Mouse (Mus musculus): ENCODE data around the gene Olfr765. TPM values are rescaled to one million over a fixed set of nuclear protein-coding genes. Genes with fewer than 3 reads are reported as not detected.
"Not testable (repeated sequence)": the region's sequence is repeated elsewhere in the genome, so short reads cannot be mapped to it uniquely, and the experiment has no call there.

The Olfr765 gene
- not detected for total RNA-seq (2021)
- long read RNA-seq, experiment 1: 0 reads
- long read RNA-seq, experiment 2: 0 reads

DNA sequence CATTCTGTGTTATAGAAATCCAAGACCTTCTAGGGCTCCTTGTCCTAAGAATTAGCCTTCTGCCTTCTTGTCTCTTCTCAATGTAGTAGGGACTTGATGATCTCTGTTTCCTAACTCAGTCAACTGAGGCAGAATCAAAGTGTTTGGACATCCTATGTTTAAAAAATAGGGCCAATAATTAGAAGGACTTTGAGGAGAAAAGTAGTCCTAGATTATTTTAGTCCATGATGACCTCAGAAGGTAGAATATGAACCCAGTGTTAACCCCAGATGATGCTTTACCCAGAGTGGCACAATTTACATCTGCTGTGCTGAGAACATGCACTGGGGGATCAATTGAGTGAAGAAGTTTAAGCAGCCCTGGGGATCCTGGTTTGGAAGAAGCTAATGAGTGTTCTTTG lies at the start of gene Olfr765:
Olfr765 (minus strand) TSS at position 101 of the 400 bp plus-strand sequence.
- intact Hi-C loops (cut with DNase I); DNase-seq: not testable (repeated sequence)

DNA sequence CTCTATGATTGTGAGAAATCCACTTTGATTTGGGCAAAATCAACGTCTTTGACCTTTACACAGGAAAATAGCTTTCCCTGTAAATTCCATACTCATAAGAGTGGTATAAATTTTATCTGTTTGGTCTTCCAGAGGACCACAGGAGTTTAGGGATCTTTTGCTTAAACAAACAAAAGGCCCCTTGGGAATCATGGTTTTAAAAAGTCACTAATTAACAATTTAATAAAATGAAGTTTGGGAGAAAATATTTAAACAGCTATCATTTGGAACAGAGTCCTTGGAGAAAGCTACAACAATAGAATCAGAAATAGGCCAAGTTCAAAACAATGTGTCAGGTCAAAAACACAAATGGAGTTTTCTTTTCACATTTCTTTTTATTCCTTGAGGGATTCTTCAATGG lies 49.5 kb upstream of the Olfr765 start, which contains the start of gene Olfr768:
Olfr768 (minus strand) TSS at position 101 of the 400 bp plus-strand sequence.
- intact Hi-C loops (cut with DNase I): no loop called here
- DNase-seq: no peak

GRCm38 (mm10) chr10:129082810-129083209 lies 33.0 kb upstream of the Olfr765 start, which contains the start of gene Olfr767:
TSS of gene Olfr767 (minus strand) at chr10:129082910.
- DNase-seq; intact Hi-C loops (cut with DNase I): not testable (repeated sequence)

DNA sequence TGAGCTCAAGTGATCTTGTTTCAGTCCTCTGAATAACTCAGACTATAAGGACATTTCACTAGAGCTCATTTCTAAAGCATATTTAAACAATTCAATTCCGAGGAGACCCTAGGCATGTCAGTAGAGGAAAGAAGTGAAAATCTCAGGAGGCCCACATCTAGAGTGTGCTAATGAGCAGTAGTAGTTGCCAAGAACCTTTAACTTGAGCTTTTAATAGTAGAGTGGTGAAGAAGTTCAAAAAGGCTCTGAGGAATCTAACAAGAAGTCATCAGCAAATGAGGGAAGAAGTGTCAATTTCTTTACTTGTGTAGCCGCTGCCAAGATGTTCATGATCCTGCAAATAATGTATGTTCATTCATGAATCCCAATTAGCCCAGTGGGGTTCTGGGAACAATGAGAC lies 19.1 kb upstream of the Olfr765 start, which contains the start of gene Olfr766-ps1:
Olfr766-ps1 (minus strand) TSS at position 101 of the 400 bp plus-strand sequence.
- intact Hi-C loops (cut with DNase I): no loop called here
- DNase-seq: no peak

- intact Hi-C loops (cut with DNase I): no loop called here
- no peak for DNase-seq
Observed at GRCm38 (mm10) chr10:129039796-129040195, 10.0 kb downstream of the Olfr765 start, which contains the start of gene Olfr764-ps1. TSS of gene Olfr764-ps1 (minus strand) at chr10:129039896.

- DNase-seq: no peak
- intact Hi-C loops (cut with DNase I): no loop called here
Observed at GRCm38 (mm10) chr10:129028343-129028742, 21.5 kb downstream of the Olfr765 start.

DNA sequence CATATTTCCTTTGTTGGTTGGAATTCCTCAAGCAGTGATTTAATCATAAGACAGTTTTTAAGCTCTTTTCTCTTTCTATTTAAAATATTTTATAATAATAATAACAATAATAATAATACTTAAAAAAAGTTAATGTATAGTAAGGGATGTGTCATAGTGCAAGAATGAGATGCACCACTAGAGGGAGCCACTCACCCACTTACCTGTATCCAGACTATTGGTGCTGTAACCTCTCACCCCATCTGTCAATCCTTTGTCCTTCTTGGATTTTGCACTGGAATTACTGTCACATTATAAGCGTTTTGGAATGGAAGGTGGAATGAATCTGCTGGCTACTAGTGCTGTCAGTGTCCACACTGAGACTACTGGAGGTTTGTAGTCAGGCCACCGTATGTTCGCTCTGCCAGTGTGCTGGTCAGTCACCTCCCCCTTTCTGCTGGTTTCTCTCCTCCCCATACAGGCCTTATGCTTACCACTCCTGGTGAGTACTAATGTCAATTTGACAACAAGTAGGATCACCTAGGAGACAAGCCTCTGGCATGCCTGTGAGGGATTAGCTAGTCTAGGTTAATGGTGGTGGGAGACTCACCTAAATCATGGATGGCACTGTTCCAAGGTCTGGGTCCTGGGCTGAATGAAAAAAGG lies 23.7 kb downstream of the Olfr765 start:
- intact Hi-C loops (cut with DNase I): no loop called here
- no peak for DNase-seq

- intact Hi-C loops (cut with DNase I): no loop called here
- no peak for DNase-seq
Observed at GRCm38 (mm10) chr10:129023319-129023718, 26.5 kb downstream of the Olfr765 start.

- intact Hi-C loops (cut with DNase I): no loop called here
Observed at GRCm38 (mm10) chr10:129014477-129014876, 35.3 kb downstream of the Olfr765 start.

DNA sequence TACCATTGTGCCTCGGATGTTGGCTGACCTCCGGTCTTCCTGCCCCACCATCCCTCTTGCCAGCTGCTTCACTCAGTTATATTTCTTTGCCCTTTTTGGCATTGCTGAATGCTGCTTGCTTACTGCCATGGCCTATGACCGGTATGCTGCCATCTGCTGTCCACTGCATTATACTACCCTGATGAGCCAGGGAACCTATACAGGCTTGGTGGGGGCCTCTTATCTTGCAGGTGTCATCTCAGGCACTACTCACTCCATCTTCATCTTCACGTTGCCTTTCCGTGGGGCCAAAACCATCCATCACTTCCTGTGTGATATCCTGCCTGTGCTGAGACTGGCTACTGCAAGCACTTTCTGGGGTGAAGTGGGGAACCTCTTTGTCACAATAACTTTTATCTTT lies 38.3 kb downstream of the Olfr765 start:
- intact Hi-C loops (cut with DNase I); DNase-seq: not testable (repeated sequence)

More at GRCm38 (mm10) chr10:129014477-129014876, 35.3 kb downstream of the Olfr765 start:
- no peak for DNase-seq

DNA sequence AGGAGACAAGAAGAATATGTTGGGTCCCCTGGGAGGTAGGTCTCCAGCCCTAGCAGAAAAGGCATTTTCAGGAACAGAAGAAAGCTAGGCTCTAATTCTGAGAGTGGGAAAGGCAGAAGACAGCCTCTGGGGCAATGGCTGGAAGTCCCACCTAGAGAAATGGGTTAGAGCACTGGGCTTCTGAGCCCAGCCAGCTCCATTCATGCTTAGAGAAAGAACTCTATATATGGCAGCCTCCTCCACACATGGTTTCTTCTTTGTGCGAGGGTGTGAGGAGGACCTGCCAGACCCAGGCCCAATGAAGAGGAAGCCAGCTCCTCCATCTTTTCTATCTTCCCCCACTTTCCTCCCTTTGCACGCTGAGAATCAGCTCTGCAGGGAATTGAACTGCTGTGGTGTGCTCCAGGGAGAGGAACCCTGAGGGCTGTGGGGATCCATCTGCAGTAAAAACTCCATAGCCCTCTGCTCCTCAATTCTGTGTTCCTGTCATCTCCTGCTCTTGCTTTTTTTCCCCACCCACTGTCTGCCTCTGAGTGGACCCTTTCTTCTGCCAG lies 39.4 kb downstream of the Olfr765 start, which contains the start of gene Olfr763:
Olfr763 (plus strand) TSS at position 504 of the 554 bp plus-strand sequence.
- intact Hi-C loops (cut with DNase I): no loop called here
- DNase-seq: no peak

DNA sequence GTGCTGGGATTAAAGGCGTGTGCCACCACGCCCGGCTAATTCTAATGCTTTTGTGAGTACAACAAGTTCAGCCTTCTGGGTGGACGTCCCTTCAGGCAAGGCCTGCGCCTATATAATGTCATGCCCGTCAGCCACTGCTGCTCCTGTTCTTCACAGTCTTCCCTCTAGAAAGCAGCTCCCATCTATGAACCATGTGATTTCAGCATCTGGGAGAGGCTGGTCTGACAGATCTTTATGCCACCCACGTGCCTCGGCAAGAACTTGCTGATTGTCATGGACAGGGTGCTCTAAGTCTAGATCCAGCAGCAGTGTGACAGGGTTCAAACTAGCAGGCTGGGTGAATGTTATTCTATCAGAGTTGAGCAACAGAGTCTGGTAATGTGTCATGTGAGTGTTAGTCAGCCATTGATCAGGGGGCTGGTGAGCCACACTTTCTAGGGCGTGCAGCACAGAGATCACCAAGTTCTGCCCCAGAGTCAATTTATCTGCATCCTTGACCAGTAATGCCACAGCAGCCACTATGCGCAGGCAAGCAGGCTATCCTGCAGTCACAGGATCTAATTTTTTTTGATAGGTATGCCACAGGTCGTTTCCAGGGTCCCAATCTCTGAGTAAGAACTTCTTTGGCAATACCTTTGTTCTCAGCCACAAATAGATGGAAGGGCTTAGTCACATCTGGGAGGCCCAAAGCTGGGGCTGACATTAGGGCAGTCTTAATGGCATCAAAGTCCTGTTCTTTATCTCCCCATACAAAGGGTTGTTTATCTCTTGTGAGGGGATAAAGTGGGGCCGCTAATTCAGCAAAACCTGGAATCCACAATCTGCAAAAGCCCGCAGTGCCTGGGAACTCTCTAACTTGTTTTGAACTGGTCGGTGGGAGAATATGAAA lies 45.5 kb downstream of the Olfr765 start:
- DNase-seq: no peak
- intact Hi-C loops (cut with DNase I): no loop called here

DNA sequence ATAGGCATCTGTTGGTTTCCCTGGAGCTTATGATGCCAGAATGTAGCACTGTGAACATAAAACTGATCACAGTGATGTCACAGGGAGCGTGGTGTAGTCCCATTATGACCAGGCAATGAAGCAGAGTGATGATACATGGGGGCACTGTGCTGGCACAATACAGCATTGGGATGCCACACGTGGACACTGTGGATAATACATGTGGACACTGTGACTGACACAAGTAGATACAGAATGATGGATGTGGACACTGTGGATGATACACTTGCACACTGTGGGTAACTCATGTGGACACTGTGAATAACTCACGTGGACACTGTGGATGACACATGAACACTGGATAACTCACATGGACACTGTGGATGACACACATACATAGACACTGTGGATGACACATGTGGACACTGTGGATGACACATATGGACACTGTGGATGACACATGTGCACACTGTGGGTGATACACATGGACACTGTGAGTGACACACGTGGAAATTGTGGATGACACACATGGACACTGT lies 53.2 kb downstream of the Olfr765 start:
- DNase-seq: no peak
- intact Hi-C loops (cut with DNase I): no loop called here

DNA sequence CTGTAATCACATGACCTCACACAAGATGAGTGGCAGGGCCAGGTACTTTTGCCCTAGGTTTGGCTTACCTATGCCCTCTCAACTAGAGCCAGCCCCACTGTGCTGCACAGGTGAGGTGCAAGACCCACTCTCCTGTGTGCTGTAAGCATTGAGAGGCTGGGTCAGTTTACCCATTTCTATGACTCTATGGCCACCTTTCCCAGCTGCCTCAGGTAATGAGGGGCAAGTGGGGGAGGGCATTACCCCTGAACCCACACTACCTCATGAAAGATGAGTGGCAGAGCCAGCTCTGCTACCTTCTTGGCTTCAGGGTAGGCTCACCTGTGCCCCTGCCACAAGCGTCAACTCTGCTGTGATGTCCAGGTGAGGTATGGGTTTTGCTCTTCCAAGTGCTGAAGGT lies 54.0 kb downstream of the Olfr765 start:
- DNase-seq: no peak
- intact Hi-C loops (cut with DNase I): no loop called here

Other genes starting within 250 kb of the Olfr765 start
- gene Dnajc14, start 245.9 kb downstream of the Olfr765 start, total RNA-seq (2021): 10 to 100 TPM; 19.1 to 20.0 TPM
- 1 to 10 TPM; 2.9 to 3.2 TPM for gene Tmem198b, start 245.6 kb downstream of the Olfr765 start, total RNA-seq (2021)
- gene Sarnp, start 232.7 kb downstream of the Olfr765 start, total RNA-seq (2021): 10 to 100 TPM; 25.2 to 27.2 TPM
- gene Ormdl2, start 228.4 kb downstream of the Olfr765 start, total RNA-seq (2021): 1 to 10 TPM; 3.4 to 3.5 TPM
- 1 to 10 TPM; 2.8 to 5.8 TPM for gene Gdf11, start 158.3 kb downstream of the Olfr765 start, total RNA-seq (2021)
- gene Cd63, start 149.0 kb downstream of the Olfr765 start, total RNA-seq (2021): 100 to 1,000 TPM in 1 of 2 experiments, 10 to 100 TPM in 1; 94.8 to 103 TPM
- 1 to 10 TPM; 3.5 to 4.1 TPM for gene Rdh5, start 127.1 kb downstream of the Olfr765 start, total RNA-seq (2021)
- gene Bloc1s1, start 126.0 kb downstream of the Olfr765 start, total RNA-seq (2021): 100 to 1,000 TPM; 146 to 165 TPM
- 10 to 100 TPM; 47.9 to 60.1 TPM for gene Itga7, start 116.2 kb downstream of the Olfr765 start, total RNA-seq (2021)
- gene Mettl7b, start 89.0 kb downstream of the Olfr765 start, total RNA-seq (2021): under 1 TPM in 1 of 2 experiments, not detected in 1; 0.28 TPM
- not detected for gene Olfr9, start 60.6 kb downstream of the Olfr765 start, total RNA-seq (2021)
- gene Olfr763, start 39.2 kb downstream of the Olfr765 start, total RNA-seq (2021): not detected
- not detected for gene Olfr764-ps1, start 10.1 kb downstream of the Olfr765 start, total RNA-seq (2021)
- gene Olfr766-ps1, start 19.0 kb upstream of the Olfr765 start, total RNA-seq (2021): not detected
- not detected for gene Olfr767, start 32.9 kb upstream of the Olfr765 start, total RNA-seq (2021)
- not detected for gene Olfr768, start 49.4 kb upstream of the Olfr765 start, total RNA-seq (2021)
- gene Olfr769, start 67.9 kb upstream of the Olfr765 start, total RNA-seq (2021): not detected
- not detected for gene Olfr770, start 89.0 kb upstream of the Olfr765 start, total RNA-seq (2021)
- gene Olfr771, start 114.8 kb upstream of the Olfr765 start, total RNA-seq (2021): not detected
- gene Olfr772, start 127.9 kb upstream of the Olfr765 start, total RNA-seq (2021): not detected
- not detected for gene Olfr773, start 137.4 kb upstream of the Olfr765 start, total RNA-seq (2021)
- not detected for gene Olfr774, start 186.2 kb upstream of the Olfr765 start, total RNA-seq (2021)
- gene Olfr775, start 198.4 kb upstream of the Olfr765 start, total RNA-seq (2021): not detected
- gene Olfr776, start 209.1 kb upstream of the Olfr765 start, total RNA-seq (2021): not detected
- not detected for gene Olfr777, start 221.5 kb upstream of the Olfr765 start, total RNA-seq (2021)

Measured in gastrocnemius, postnatal 36 days (tissue).